Comparison of ENCODE assay signal across 8 mouse cellular contexts in genomic region chr13:71963356-71964351, GRCm38 (mm10). TPM values are rescaled to one million over a fixed set of nuclear protein-coding genes. Genes with fewer than 3 reads are reported as not detected.
DNase-seq lines count a peak whose midpoint lies in the region; ATAC-seq and TF ChIP-seq lines count a peak whose summit lies in the region.

Gene Irx1 (minus strand): TSS chr13:71963723.

- H3K4me2 ChIP-seq in midbrain, embryonic 12.5 days (replicated peaks) = peak within 1 kb of the TSS; percentile 71

- no peaks in the 10 kb centered on the region for H3K36me3 ChIP-seq in limb, embryonic 10.5 days
- peaks cover 6% of the 10 kb centered on the region; the same call in 1 of the 2 replicates for H3K36me3 ChIP-seq in midbrain, embryonic 12.5 days
- no peaks in the 10 kb centered on the region for H3K36me3 ChIP-seq in thymus, adult 2 months (ENCODE audit: control insufficient read depth, insufficient read depth, low read length)

- TF ChIP-seq CTCF in thymus, adult 2 months (IDR thresholded peaks at IDR 0.05; ENCODE audit: borderline replicate concordance, control insufficient read depth, extremely low read depth, insufficient read depth, low read length, poor library complexity) = no peak

- under 1% methylated on average over 96 of the region's 100 CpGs for WGBS in limb, embryonic 10.5 days
- 1% methylated on average over 92 of the region's 100 CpGs for WGBS in midbrain, embryonic 12.5 days
- WGBS in thymus, adult 2 months = 5% methylated on average over 89 of the region's 100 CpGs

- H3K9ac ChIP-seq in midbrain, embryonic 12.5 days (replicated peaks) = peak within 1 kb of the TSS; percentile 98

- peak; percentile 14; the same call in 1 of the 2 replicates for ATAC-seq in granulocyte monocyte progenitor cell, adult 5-6 weeks (replicated peaks; ENCODE audit: poor library complexity, severe bottlenecking)
- peak; percentile 83 for ATAC-seq in midbrain, embryonic 12.5 days (ENCODE audit: low FRiP score, low read depth)

- no peaks in the 10 kb centered on the region for H3K9me3 ChIP-seq in limb, embryonic 10.5 days (replicated peaks)
- no peaks in the 10 kb centered on the region for H3K9me3 ChIP-seq in midbrain, embryonic 12.5 days

- no peak for TF ChIP-seq POLR2A in thymus, adult 2 months (IDR thresholded peaks at IDR 0.05; ENCODE audit: control insufficient read depth, extremely low read depth, insufficient read depth, low read length, poor library complexity)

- H3K4me1 ChIP-seq in limb, embryonic 10.5 days = peaks cover 47% of the 10 kb centered on the region
- H3K4me1 ChIP-seq in midbrain, embryonic 12.5 days = peaks cover 42% of the 10 kb centered on the region
- H3K4me1 ChIP-seq in thymus, adult 2 months (replicated peaks; ENCODE audit: control insufficient read depth, insufficient read depth, low read length) = no peaks in the 10 kb centered on the region

- peak within 1 kb of the TSS; percentile 53 for H3K27ac ChIP-seq in limb, embryonic 10.5 days
- peak within 1 kb of the TSS; percentile 93 for H3K27ac ChIP-seq in midbrain, embryonic 12.5 days (replicated peaks)
- H3K27ac ChIP-seq in thymus, adult 2 months (ENCODE audit: control insufficient read depth, insufficient read depth, low read length) = no peak within 1 kb of the TSS

- DNase-seq in right cerebral cortex, postnatal 4 days = peak; percentile 8
- no peak for DNase-seq in right cerebral cortex, postnatal 14 days
- peak; percentile 78 for DNase-seq in limb, embryonic 10.5 days (ENCODE audit: low spot score)
- no peak for DNase-seq in gastrocnemius, postnatal 36 days
- no peak for DNase-seq in thymus, adult 2 months
- DNase-seq in adrenal gland, adult 18-20 months (ENCODE audit: low spot score in 2 of 2) = no peak

- H3K4me3 ChIP-seq in limb, embryonic 10.5 days = peak within 1 kb of the TSS; percentile 56
- H3K4me3 ChIP-seq in midbrain, embryonic 12.5 days = peak within 1 kb of the TSS; percentile 92
- H3K4me3 ChIP-seq in thymus, adult 2 months (ENCODE audit: control insufficient read depth, insufficient read depth, low read length) = no peak within 1 kb of the TSS

- peaks cover 98% of the 10 kb centered on the region for H3K27me3 ChIP-seq in limb, embryonic 10.5 days (ENCODE audit: low read depth, poor library complexity, severe bottlenecking)
- peaks cover 71% of the 10 kb centered on the region for H3K27me3 ChIP-seq in midbrain, embryonic 12.5 days
- peaks cover 14% of the 10 kb centered on the region; the same call in 1 of the 2 replicates for H3K27me3 ChIP-seq in thymus, adult 2 months (ENCODE audit: control insufficient read depth, insufficient read depth, low read length)

- intact Hi-C loops in gastrocnemius, postnatal 36 days (cut with DNase I) = loop anchor here (10.0 kb wide), 1 partner anchor 661 kb away; the partner anchor contains the start of gene Irx2

RNA-seq across cellular contexts. Expression of gene Irx1, which starts in this region (rescaled TPM):
- not detected in 2 replicates for total RNA-seq in granulocyte monocyte progenitor cell, adult 5-6 weeks (2014; fragmentation: Nextera tagmentation)
- total RNA-seq in granulocyte monocyte progenitor cell, adult 5-6 weeks (2017) = not detected in 2 replicates
- polyA plus RNA-seq in limb, embryonic 10.5 days (2016; fragmentation: Nextera tagmentation; extraction: Ambion mirVana) = not detected in 2 replicates
- 13.3 and 15.0 TPM in 2 replicates for polyA plus RNA-seq in midbrain, embryonic 12.5 days (2016; fragmentation: Nextera tagmentation; extraction: Ambion mirVana)
- not detected for total RNA-seq in gastrocnemius, postnatal 36 days (2021)
- polyA plus RNA-seq in thymus, adult 2 months (2012; rRNA removed) = 0.80 and 0.94 TPM in 2 replicates
- total RNA-seq in adrenal gland, adult 18-20 months (2021) = not detected

Comparison
In these comparisons a context has a peak if more than half of its experiments do, and no peak if none do; other contexts are left out.
1. Peak in ATAC-seq in granulocyte monocyte progenitor cell, adult 5-6 weeks; RNA of the gene not detected or under 1 TPM.
2. Peak in DNase-seq, H3K4me3 ChIP-seq and H3K27ac ChIP-seq in limb, embryonic 10.5 days; RNA of the gene not detected or under 1 TPM.